Mouse (Mus musculus) T-cell, adult 66 days (primary cell): Measurements from ENCODE around the gene Ddx51. TPM values are rescaled to one million over a fixed set of nuclear protein-coding genes. Genes with fewer than 3 reads are reported as not detected.

Experiments
- total RNA-seq, 2 experiments: library from RNA; stranded (reverse); gene quantifications; 3 replicates in 1 of 2; 4 replicates in 1 of 2; pipeline ENCODE4 v1.2.4; 2023

Ddx51 gene
- total RNA-seq, result 10 to 100 TPM; 64.7 to 71.0 TPM

GRCm38 (mm10) chr5:110652719-110653648 lies at the start of gene Ddx51, which contains the start of gene Noc4l:
Ddx51 (plus strand) TSS chr5:110653451.
Noc4l (minus strand) TSS chr5:110653417.

Other genes with a start within 250 kb of the Ddx51 start
- gene Fbrsl1, start 204.9 kb upstream of the Ddx51 start, total RNA-seq, result 100 to 1,000 TPM; 172 to 223 TPM
- 1 to 10 TPM; 3.2 to 5.7 TPM for gene Galnt9, start 109.1 kb upstream of the Ddx51 start, total RNA-seq
- gene Noc4l, start within 50 bp of the Ddx51 start, total RNA-seq, result 10 to 100 TPM; 66.3 to 76.9 TPM
- 100 to 1,000 TPM; 249 to 257 TPM for gene Ep400, start 117.3 kb downstream of the Ddx51 start, total RNA-seq
- 10 to 100 TPM; 37.4 to 41.5 TPM for gene Pus1, start 127.2 kb downstream of the Ddx51 start, total RNA-seq
- 10 to 100 TPM; 75.7 to 90.6 TPM for gene Ulk1, start 156.6 kb downstream of the Ddx51 start, total RNA-seq
- gene Hscb, start 186.3 kb downstream of the Ddx51 start, total RNA-seq, result 10 to 100 TPM; 20.9 to 21.5 TPM
- gene Chek2, start 186.5 kb downstream of the Ddx51 start, total RNA-seq, result 1 to 10 TPM; 6.6 to 6.7 TPM
- 10 to 100 TPM; 33.2 to 41.4 TPM for gene Ttc28, start 226.4 kb downstream of the Ddx51 start, total RNA-seq